Mouse (Mus musculus): ENCODE measurements around the gene Atad3a.

- TF ChIP-seq MEF2A (IDR thresholded peaks at IDR 0.05; ENCODE audit: extremely low read depth, insufficient replicate concordance, low read depth, low read length, poor library complexity, severe bottlenecking) = no peak
- no peak for TF ChIP-seq USF2 (IDR thresholded peaks at IDR 0.05; ENCODE audit: borderline replicate concordance in 1 of 2, insufficient read depth in 1 of 2, low read depth in 1 of 2, low read length in 2 of 2)
- no peak for TF ChIP-seq CTCF (IDR thresholded peaks at IDR 0.05 in 2 of 3, conservative IDR thresholded peaks at IDR 0.05 in 1 of 3; ENCODE audit: control insufficient read depth in 1 of 3, insufficient read depth in 1 of 3, low read depth in 2 of 3, low read length in 3 of 3, poor library complexity in 1 of 3, severe bottlenecking in 1 of 3)
- TF ChIP-seq POLR2A (IDR thresholded peaks at IDR 0.05; ENCODE audit: control insufficient read depth in 1 of 2, insufficient read depth in 1 of 2, low read depth in 1 of 2, low read length in 2 of 2, poor library complexity in 1 of 2) = no peak
- TF ChIP-seq MYC (IDR thresholded peaks at IDR 0.05; ENCODE audit: low read depth, low read length) = no peak
- TF ChIP-seq GABPA (IDR thresholded peaks at IDR 0.05; ENCODE audit: low read depth, low read length) = no peak
- TF ChIP-seq POLR2AphosphoS5 (IDR thresholded peaks at IDR 0.05; ENCODE audit: borderline replicate concordance, low read depth, low read length) = no peak
- no peak for TF ChIP-seq RCOR1 (IDR thresholded peaks at IDR 0.05; ENCODE audit: low read depth, low read length)
Observed at GRCm38 (mm10) chr4:155774280-155774754, 13.4 kb upstream of the Atad3a start, which contains the start of gene Vwa1.

All from MEL (cell line).